Mouse (Mus musculus) B cell, adult 2 months (primary cell): ENCODE measurements around the gene Taf15.
"Not testable (repeated sequence)": the region's sequence is repeated elsewhere in the genome, so short reads cannot be mapped to it uniquely, and the experiment has no call there.

Experiments
- DNase-seq, 2 experiments: peaks; one replicate each; pipeline ENCODE4 v3.0.0; 2022

Taf15 gene

DNA sequence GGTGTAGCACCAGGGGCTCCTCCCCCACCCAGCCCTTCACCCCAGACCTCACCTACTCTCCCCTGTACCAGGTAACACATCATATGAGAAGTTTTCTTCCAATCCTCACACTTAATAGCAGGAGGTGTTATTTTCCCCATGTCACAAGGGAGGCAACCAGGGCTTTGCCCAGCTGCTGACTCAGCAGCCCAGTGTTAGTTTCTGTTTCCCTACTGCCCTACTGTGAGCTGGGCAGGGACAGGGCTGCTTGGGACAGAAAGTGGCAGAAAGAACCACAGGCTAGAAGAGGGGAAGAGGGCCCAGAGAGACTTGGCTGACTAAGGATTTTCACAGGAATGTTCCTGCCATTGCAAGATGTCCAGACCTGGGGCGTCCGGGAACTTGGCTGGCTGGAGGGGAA, 68.0 kb downstream of the Taf15 start:
- no peak for DNase-seq

- no peak for DNase-seq
Measured at GRCm38 (mm10) chr11:83541415-83541814, 68.5 kb downstream of the Taf15 start.

- no peak for DNase-seq
Measured at GRCm38 (mm10) chr11:83544214-83544613, 71.3 kb downstream of the Taf15 start.

GRCm38 (mm10) chr11:83550186-83550632, 77.3 kb downstream of the Taf15 start:
- peak; percentile 27 to 33 for DNase-seq

DNA sequence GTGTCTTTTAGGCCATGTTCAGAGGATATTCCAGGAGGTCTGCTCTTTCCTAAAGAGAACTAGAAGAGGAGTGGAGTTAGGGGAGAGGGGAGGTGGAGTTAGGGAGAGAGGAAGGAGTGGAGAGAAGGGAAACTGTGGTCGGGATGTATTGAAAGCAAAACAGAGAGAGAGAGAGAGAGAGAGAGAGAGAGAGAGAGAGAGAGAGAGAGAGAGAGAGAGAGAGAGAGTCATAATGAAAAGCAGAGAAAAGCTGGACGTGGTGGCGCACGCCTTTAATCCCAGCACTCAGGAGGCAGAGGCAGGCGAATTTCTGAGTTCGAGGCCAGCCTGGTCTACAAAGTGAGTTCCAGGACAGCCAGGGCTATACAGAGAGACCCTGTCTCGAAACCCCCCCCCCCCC, 78.2 kb downstream of the Taf15 start:
- not testable (repeated sequence) for DNase-seq

GRCm38 (mm10) chr11:83551668-83552067, 78.8 kb downstream of the Taf15 start:
- DNase-seq: no peak
